1 mouse cellular context compared by ENCODE assay signal in genomic region chr4:83576315-83576714, GRCm38 (mm10).
TF ChIP-seq lines count a peak whose summit lies in the region.

No protein-coding gene starts in this region.

TF ChIP-seq in MEL, 35 proteins besides CTCF, POLR2A, EP300 and RAD21 (continued from another document):
- TF ChIP-seq CHD1 (IDR thresholded peaks at IDR 0.05; ENCODE audit: low read depth, low read length) (no peak), ZC3H11A (IDR thresholded peaks at IDR 0.05; ENCODE audit: low read depth, low read length) (no peak), KAT2A (conservative IDR thresholded peaks at IDR 0.05; ENCODE audit: low read depth, low read length) (no peak), HCFC1 (IDR thresholded peaks at IDR 0.05; ENCODE audit: low read depth, low read length) (peak; percentile 29; the same call in 1 of the 2 replicates), BHLHE40 (IDR thresholded peaks at IDR 0.05; ENCODE audit: borderline replicate concordance, low read depth, low read length) (peak; percentile 61; the same call in 1 of the 2 replicates), MYC (IDR thresholded peaks at IDR 0.05; ENCODE audit: low read depth, low read length) (peak; percentile 77; the same call in 1 of the 2 replicates), USF2 (IDR thresholded peaks at IDR 0.05; ENCODE audit: borderline replicate concordance in 1 of 2, insufficient read depth in 1 of 2, low read depth in 1 of 2, low read length in 2 of 2) (no peak), MYB (IDR thresholded peaks at IDR 0.05; ENCODE audit: low read depth, low read length) (peak; percentile 64; the same call in 1 of the 2 replicates), TCF12 (IDR thresholded peaks at IDR 0.05; ENCODE audit: low read depth, low read length) (peak; percentile 93), TBP (IDR thresholded peaks at IDR 0.05; ENCODE audit: low read depth, low read length) (no peak), SMC3 (IDR thresholded peaks at IDR 0.05; ENCODE audit: low read depth, low read length) (peak; percentile 2; the same call in 1 of the 2 replicates), MAFK (IDR thresholded peaks at IDR 0.05; ENCODE audit: borderline replicate concordance, low read depth, low read length) (0 out of 2 replicates have a peak, but pooled peaks have one; percentile 51), RCOR1 (IDR thresholded peaks at IDR 0.05; ENCODE audit: low read depth, low read length) (peak; percentile 61; the same call in 1 of the 2 replicates), TAL1 (IDR thresholded peaks at IDR 0.05; ENCODE audit: low read length) (peak; percentile 66), NELFE (IDR thresholded peaks at IDR 0.05; ENCODE audit: low read depth, low read length) (no peak), ZNF384 (IDR thresholded peaks at IDR 0.05; ENCODE audit: low read depth, low read length) (no peak), ELF1 (IDR thresholded peaks at IDR 0.05; ENCODE audit: low read depth, low read length) (peak; percentile 57; the same call in 1 of the 2 replicates)
